Mouse (Mus musculus): ENCODE data around the gene Atf5. TPM values are rescaled to one million over a fixed set of nuclear protein-coding genes. Genes with fewer than 3 reads are reported as not detected.

Atf5 gene
- polyA plus RNA-seq, 1 experiment from 2014 or later, result 4.6 TPM

DNA sequence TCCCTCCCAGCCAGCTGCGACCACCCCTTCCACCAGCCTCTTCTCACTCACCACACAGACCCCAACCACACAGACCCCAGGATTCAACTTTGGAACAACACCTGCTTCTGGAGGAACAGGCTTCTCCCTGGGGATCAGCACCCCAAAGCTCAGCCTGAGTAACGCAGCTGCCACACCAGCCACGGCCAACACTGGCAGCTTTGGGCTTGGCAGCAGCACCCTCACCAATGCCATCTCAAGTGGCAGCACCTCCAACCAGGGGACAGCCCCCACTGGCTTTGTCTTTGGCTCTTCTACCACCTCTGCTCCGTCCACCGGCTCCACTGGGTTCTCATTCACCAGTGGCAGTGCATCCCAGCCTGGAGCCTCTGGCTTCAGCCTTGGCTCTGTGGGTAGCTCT is 12.2 kb upstream of the Atf5 start:
- Histone ChIP-seq H3K27me3 (ENCODE audit: insufficient read depth, poor library complexity, severe bottlenecking) (no peaks in the 10 kb centered on the region), H3K36me3 (peaks cover 74% of the 10 kb centered on the region)
- DNase-seq (ENCODE audit: low spot score), result no peak

DNA sequence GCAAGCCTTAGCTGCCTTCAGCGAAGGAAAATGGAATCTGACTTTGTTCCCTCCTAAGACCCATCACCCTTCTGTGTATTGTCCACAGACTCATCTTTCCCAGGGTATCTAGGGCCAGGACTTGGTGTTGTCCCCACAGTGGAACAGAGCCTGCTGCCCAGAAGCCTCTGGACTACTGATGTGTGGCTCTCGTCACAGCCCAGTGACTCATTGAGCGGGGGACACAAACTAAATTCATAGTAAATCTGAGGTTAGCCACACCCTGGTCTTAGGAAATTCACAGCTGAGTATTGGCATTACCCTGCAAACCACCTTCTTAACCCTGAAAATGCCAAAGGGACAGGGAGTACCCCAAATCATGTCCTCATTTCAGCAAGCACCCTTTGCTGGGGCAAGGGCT is 10.3 kb upstream of the Atf5 start:
- Histone ChIP-seq H3K4me1 (replicated peaks) (peaks cover 27% of the 10 kb centered on the region), H3K9me3 (no peaks in the 10 kb centered on the region), H3K27me3 (ENCODE audit: insufficient read depth, poor library complexity, severe bottlenecking) (no peaks in the 10 kb centered on the region), H3K27ac (no peak overlapping the region), H3K4me3 (no peak overlapping the region), H3K36me3 (peaks cover 76% of the 10 kb centered on the region)
- 92% methylated on average over 3 of the region's 3 CpGs for WGBS
- no peak for DNase-seq (ENCODE audit: low spot score)

More for the DNA sequence above, 12.2 kb upstream of the Atf5 start:
- WGBS, result 93% methylated on average over 5 of the region's 5 CpGs
- Histone ChIP-seq H3K4me1 (replicated peaks) (peaks cover 16% of the 10 kb centered on the region), H3K9me3 (no peaks in the 10 kb centered on the region), H3K27ac (no peak overlapping the region), H3K4me3 (no peak overlapping the region)

DNA sequence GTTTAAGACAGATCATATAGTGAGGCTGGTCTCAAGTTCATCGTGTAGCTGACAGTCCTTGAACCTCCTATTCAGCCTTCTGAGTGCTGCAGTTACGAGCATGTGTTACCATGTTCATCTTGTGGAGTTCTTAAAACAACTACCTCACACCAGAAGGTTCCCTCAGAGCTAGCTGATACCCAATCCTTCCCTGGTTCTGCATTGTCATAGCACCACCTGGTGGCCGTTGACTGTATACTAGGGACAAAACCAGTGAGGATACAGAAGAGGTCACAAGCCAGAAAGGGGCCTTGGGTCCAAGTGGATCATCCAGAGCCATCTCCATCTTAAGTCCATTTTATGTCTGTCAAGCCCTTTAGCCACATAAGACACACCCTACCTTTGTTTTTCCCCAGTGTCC is 8.4 kb upstream of the Atf5 start:
- Histone ChIP-seq H3K27me3 (ENCODE audit: insufficient read depth, poor library complexity, severe bottlenecking) (no peaks in the 10 kb centered on the region), H3K9me3 (no peaks in the 10 kb centered on the region), H3K4me3 (no peak overlapping the region), H3K4me1 (replicated peaks) (peaks cover 41% of the 10 kb centered on the region), H3K27ac (no peak overlapping the region), H3K36me3 (peaks cover 75% of the 10 kb centered on the region)
- 35% methylated on average over 3 of the region's 3 CpGs for WGBS
- DNase-seq (ENCODE audit: low spot score), result peak; percentile 77

DNA sequence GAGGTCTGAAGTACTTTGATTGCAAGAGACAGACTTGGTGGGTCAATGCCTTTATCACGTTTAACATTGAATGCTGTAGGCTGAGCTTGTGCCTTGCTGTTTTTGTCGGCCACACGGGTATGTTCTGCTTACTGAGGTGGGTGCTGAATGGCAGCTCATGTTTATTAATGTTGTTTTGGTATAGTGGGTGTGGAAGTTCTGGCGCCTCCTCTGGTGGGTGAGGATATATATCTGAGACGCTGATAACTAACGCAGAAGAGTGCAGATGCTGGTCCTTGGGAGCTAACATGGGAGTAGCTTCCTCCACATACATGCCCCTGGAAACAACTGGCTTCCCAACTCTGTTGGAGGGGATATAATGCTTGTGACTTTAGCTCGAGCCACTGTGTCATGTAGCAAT is 7.0 kb upstream of the Atf5 start:
- Histone ChIP-seq H3K4me3 (no peak overlapping the region), H3K9me3 (no peaks in the 10 kb centered on the region), H3K36me3 (peaks cover 74% of the 10 kb centered on the region), H3K27me3 (ENCODE audit: insufficient read depth, poor library complexity, severe bottlenecking) (no peaks in the 10 kb centered on the region), H3K4me1 (replicated peaks) (peaks cover 51% of the 10 kb centered on the region), H3K27ac (no peak overlapping the region)
- 46% methylated on average over 7 of the region's 7 CpGs for WGBS
- DNase-seq (ENCODE audit: low spot score), result no peak

DNA sequence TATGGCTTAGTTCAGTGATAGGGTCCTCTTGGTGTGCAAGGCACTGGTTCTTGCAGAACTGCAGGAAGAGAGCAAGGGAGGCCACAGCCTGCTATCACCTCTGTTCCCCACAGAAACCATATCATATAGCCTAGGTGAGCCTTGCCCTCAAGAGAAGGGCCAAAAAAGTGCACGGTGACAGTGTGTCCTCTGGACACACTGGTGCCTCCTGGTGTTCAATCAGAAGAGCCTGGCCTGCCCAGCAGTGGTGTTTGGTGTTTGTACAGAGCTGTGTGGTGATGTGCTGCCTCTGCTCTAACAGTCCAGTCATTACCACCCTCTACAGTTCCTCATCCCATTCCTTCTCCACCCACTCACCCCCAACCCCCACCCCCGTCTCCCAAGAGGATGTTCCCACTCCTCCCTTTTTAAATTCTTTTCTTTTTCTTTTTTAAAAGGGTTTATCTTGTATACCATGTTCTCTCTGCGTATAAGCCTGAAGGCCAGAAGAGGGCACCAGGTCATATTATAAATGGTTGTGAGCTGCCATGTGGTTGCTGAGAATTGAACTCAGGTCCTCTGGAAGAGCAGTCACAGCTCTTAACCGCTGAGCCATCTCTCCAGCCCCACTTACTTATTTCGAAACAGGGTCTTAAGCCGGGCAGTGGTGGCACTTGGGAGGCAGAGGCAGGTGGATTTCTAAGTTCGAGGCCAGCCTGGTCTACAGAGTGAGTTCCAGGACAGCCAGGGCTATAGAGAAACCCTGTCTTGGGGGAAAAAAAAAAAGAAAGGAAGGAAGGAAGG is 5.4 kb upstream of the Atf5 start:
- Histone ChIP-seq H3K27ac (no peak overlapping the region), H3K27me3 (ENCODE audit: insufficient read depth, poor library complexity, severe bottlenecking) (no peaks in the 10 kb centered on the region), H3K4me3 (no peak overlapping the region), H3K4me1 (replicated peaks) (peaks cover 65% of the 10 kb centered on the region), H3K9me3 (no peaks in the 10 kb centered on the region), H3K36me3 (peaks cover 63% of the 10 kb centered on the region)
- 87% methylated on average over 7 of the region's 7 CpGs for WGBS
- no peak for DNase-seq (ENCODE audit: low spot score)

DNA sequence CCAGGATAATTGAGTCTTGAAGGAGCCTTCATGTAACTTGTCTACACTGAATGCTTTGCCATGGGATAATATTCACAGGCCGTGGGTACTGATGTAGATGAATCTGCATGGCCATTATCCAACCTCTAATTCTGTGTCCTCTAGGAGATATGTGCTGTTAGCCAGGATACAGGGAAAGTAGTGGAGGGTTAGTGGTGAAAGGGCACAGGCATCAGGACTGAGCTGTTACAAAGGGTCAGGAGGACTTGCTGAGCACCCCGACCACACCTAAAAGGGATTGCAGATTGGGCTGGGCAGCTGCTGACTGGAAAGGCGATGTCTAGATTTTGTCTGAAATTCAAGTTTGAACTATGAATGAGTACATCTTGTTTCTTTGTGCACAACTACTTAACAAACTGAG is 4.1 kb upstream of the Atf5 start:
- peaks cover 49% of the 10 kb centered on the region for H3K36me3 ChIP-seq
- H3K4me1 ChIP-seq (replicated peaks), result peaks cover 71% of the 10 kb centered on the region
- 86% methylated on average over 3 of the region's 3 CpGs for WGBS
- no peak overlapping the region for H3K4me3 ChIP-seq
- no peak for DNase-seq (ENCODE audit: low spot score)
- H3K27me3 ChIP-seq (ENCODE audit: insufficient read depth, poor library complexity, severe bottlenecking), result no peaks in the 10 kb centered on the region
- H3K27ac ChIP-seq, result no peak overlapping the region
- H3K9me3 ChIP-seq, result no peaks in the 10 kb centered on the region

DNA sequence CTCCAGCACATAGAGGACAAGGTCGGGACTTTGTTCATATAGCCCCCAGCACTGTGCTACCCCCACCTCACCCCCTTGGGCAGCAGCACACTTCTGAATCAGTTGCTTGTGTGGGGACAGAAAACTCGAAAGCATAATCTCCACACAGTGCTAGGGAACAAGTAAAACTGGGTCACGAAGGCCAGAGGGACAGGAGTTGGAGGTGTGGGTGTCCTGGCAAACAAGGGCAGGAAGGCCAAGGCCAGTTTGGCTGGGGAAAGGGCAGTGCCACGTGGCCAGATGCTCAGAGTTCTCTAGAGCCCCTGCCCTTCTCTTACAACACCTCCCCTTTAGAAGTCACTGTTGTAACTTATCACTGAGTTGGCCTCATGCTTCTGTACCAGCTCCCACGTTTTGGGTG is 3.4 kb upstream of the Atf5 start:
- H3K4me1 ChIP-seq (replicated peaks), result peaks cover 78% of the 10 kb centered on the region
- 73% methylated on average over 5 of the region's 5 CpGs for WGBS
- DNase-seq (ENCODE audit: low spot score), result no peak
- no peaks in the 10 kb centered on the region for H3K9me3 ChIP-seq
- peak overlapping the region; percentile 90 for H3K4me3 ChIP-seq
- H3K27ac ChIP-seq, result no peak overlapping the region
- no peaks in the 10 kb centered on the region for H3K27me3 ChIP-seq (ENCODE audit: insufficient read depth, poor library complexity, severe bottlenecking)
- H3K36me3 ChIP-seq, result peaks cover 45% of the 10 kb centered on the region

DNA sequence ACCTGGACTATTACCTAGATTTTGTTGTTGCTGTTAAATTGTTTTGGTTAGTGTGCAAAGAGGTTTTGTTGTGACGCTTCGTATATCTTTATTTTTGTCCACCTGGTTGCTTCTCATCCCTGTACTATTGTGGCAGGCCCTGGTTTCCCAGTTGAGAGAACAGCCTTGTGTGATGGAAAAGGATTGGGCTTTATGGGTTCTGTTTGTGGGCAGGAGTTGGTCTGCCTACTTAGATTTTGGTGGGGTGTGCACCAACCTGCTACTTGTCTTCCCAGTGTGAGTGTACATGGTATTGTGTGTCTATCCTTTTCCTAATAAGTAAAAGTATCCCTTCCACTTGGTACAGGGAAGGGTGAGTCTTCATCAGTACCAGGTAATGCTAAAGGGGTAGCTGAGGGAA is 2.9 kb upstream of the Atf5 start:
- H3K4me3 ChIP-seq, result peak overlapping the region; percentile 90
- no peak for DNase-seq (ENCODE audit: low spot score)
- WGBS, result 93% methylated on average over 2 of the region's 2 CpGs
- H3K9me3 ChIP-seq, result no peaks in the 10 kb centered on the region
- H3K4me1 ChIP-seq (replicated peaks), result peaks cover 79% of the 10 kb centered on the region
- H3K27me3 ChIP-seq (ENCODE audit: insufficient read depth, poor library complexity, severe bottlenecking), result no peaks in the 10 kb centered on the region
- peak overlapping the region; percentile 72 for H3K27ac ChIP-seq
- peaks cover 46% of the 10 kb centered on the region for H3K36me3 ChIP-seq

DNA sequence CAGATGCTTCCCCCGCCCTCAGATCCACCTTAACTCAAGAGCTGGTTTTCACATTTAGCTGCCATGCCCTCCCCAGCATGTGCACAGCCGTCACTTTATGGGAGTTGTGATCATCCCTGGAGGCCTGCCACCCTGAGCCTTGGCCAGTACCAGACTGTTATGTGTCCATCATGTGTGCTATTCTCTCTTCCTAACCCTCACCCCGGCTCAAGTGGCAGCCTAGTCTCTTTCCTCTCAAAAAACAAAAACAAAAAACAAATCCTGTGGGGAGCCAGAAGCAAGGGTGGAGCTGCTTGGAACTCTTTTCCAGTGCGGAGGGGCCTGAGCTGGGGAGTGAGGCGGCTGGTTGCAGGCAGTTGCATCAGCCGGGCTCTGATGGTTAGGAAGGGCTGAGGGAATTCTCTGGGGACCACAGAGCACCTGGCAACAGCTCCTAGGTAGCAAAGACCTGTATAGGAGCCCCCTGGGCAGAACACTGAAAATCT is 2.3 kb upstream of the Atf5 start:
- Histone ChIP-seq H3K27ac (peak overlapping the region; percentile 72), H3K27me3 (ENCODE audit: insufficient read depth, poor library complexity, severe bottlenecking) (no peaks in the 10 kb centered on the region), H3K36me3 (peaks cover 51% of the 10 kb centered on the region), H3K4me1 (replicated peaks) (peaks cover 77% of the 10 kb centered on the region), H3K4me3 (peak overlapping the region; percentile 90), H3K9me3 (no peaks in the 10 kb centered on the region)
- WGBS, result 53% methylated on average over 6 of the region's 6 CpGs
- DNase-seq (ENCODE audit: low spot score), result no peak

DNA sequence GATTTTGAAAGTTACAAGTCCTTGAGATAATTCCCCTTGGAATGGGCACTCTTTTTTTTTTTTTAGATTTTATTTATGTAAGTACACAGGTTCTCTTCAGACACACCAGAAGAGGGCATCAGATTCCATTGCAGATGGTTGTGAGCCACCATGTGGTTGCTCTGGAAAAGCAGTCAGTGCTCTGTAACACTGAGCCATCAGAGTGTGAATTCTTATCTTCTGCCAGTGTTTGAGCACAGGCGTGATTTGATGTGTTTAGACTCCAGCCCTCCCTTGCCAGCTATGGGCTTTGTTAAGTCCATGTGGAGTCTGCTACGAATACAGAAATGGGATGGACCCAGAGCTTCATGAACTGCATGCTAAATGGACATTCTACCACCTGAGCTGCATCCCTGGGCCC is 1.7 kb upstream of the Atf5 start:
- Histone ChIP-seq H3K27ac (peak overlapping the region; percentile 99), H3K27me3 (ENCODE audit: insufficient read depth, poor library complexity, severe bottlenecking) (no peaks in the 10 kb centered on the region), H3K36me3 (peaks cover 50% of the 10 kb centered on the region), H3K9me3 (no peaks in the 10 kb centered on the region), H3K4me3 (peak overlapping the region; percentile 90), H3K4me1 (replicated peaks) (peaks cover 71% of the 10 kb centered on the region)
- 54% methylated on average over 2 of the region's 2 CpGs for WGBS
- DNase-seq (ENCODE audit: low spot score), result no peak

DNA sequence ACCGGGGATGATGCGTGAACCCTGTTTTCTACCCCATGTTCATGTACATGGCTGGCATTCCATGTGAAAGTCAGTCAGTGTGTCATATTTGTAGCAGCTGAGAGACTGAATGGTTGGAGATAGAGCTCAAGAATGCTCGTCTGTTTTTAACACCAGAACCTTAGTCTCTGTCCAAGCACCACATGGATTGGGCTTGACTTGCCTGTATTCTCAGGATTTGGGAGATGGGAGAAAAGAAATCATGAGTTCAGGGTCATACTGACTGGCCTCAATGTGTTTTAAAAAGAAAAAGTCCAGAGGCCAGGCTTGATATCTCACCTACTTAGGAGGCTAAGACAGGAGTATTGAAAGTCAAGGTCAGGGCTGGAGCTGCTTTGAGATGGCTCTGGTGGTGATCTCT is 983 bp upstream of the Atf5 start:
- Histone ChIP-seq H3K36me3 (peaks cover 55% of the 10 kb centered on the region), H3K27ac (peak overlapping the region; percentile 99), H3K4me3 (peak overlapping the region; percentile 90), H3K4me1 (replicated peaks) (peaks cover 67% of the 10 kb centered on the region), H3K27me3 (ENCODE audit: insufficient read depth, poor library complexity, severe bottlenecking) (no peaks in the 10 kb centered on the region), H3K9me3 (no peaks in the 10 kb centered on the region)
- WGBS, result 36% methylated on average over 3 of the region's 3 CpGs
- DNase-seq (ENCODE audit: low spot score), result no peak

DNA sequence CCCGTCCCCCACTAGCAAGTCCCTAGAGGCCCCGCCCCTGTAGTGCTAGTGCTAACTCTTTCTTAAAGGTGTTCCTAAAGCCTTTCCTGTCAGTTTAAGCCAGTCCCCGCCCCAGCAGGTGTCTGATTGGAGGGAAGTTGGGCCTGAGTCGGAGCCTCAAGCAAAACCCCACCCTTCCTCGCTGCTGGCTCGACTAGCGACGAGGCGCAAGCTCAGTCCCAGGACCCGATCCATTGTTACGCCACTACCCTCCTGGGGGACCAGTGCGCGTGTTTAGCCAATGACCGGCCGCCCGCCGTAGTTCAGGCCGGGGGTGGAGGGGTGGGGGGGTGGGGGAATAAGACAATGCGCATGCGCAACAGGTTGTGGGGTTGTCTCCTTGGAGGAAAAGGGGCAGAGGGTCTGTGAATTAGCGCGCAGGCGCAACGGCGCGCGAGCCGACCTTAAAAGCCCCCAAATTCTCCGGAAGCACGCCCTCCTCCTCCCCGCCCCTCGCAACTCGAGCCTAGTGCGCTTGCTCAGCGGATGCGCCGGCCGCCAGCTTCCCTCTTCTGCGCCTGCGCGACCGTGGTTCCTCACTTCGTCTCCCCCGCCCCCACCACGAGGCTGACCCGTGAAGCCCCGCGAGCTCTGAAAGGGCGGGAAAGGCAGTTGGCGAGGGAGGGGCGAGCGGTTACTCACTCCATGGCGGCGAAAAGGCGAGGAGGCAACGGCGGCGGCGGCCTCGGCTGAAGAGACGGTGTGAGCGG is 563 bp downstream of the Atf5 start, which contains the start of the genes Nup62 and Il4i1:
Gene Nup62 (plus strand): TSS at position 368 of the 749 bp plus-strand sequence.
Gene Il4i1 (plus strand): TSS at position 667 of the 749 bp plus-strand sequence.
- Histone ChIP-seq H3K9me3 (no peaks in the 10 kb centered on the region), H3K27me3 (ENCODE audit: insufficient read depth, poor library complexity, severe bottlenecking) (no peaks in the 10 kb centered on the region), H3K4me1 (replicated peaks) (peaks cover 64% of the 10 kb centered on the region), H3K36me3 (peaks cover 58% of the 10 kb centered on the region), H3K27ac (peak within 1 kb of the TSS; percentile 99), H3K4me3 (peak within 1 kb of the TSS; percentile 90)
- WGBS, result under 1% methylated on average over 62 of the region's 62 CpGs
- peak; percentile 100 for DNase-seq (ENCODE audit: low spot score)

DNA sequence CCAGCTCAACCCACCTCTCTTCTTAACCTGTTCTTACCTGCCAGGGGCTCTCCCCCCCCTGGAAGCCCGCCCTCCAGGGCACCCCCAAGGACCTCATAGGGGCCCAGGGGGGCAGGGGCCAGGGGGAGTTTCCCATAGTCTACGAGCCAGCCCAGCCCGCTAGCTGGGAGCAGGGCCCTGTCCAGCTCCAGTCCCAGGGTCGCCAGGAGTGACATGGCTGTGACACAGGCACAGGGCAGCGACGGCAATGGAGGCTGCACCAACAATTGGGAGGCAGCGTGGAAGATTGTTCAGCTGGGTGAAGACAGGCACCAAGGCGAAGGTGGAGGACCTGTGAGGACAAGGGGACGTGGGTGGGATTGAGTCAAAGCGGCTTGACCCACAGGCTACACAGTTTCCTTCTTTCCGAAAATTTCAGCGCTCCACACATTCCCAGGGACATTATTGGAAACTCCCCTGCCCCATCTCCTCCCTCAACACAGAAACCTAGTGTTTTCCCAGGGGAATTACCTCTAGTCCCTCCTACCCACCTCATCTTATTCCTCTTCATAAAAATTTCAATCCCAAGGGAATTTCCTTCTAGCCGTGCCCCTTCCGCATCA is 1.4 kb downstream of the Atf5 start:
- Histone ChIP-seq H3K4me3 (peak overlapping the region; percentile 90), H3K9me3 (no peaks in the 10 kb centered on the region), H3K27ac (peak overlapping the region; percentile 99), H3K4me1 (replicated peaks) (peaks cover 57% of the 10 kb centered on the region), H3K36me3 (peaks cover 53% of the 10 kb centered on the region), H3K27me3 (ENCODE audit: insufficient read depth, poor library complexity, severe bottlenecking) (no peaks in the 10 kb centered on the region)
- DNase-seq (ENCODE audit: low spot score), result no peak
- WGBS, result 26% methylated on average over 14 of the region's 14 CpGs
